Mouse (Mus musculus): ENCODE results near the gene Tmco4.

- no peak for TF ChIP-seq CTCF (IDR thresholded peaks at IDR 0.05; ENCODE audit: low read depth)
- no peak for TF ChIP-seq EP300 (IDR thresholded peaks at IDR 0.05; ENCODE audit: low read depth)
Observed at GRCm38 (mm10) chr4:139048518-139048917, 75.8 kb downstream of the Tmco4 start.

Measured in liver, postnatal 0 days (tissue).